Mouse (Mus musculus) MEL (cell line): ENCODE measurements around the gene Spo11. TPM values are rescaled to one million over a fixed set of nuclear protein-coding genes. Genes with fewer than 3 reads are reported as not detected.

Experiments
- DNase-seq: peaks from one replicate; pipeline ENCODE4 v3.0.0; 2011; ENCODE audit warnings: low read depth, low spot score
- H3K27ac ChIP-seq: 2 replicates; pipeline ENCODE4 v1.5.1; 2012; ENCODE audit warnings: low read depth, mild to moderate bottlenecking, control low read depth, low read length, moderate library complexity; ENCODE audit not compliant: control insufficient read depth
- H3K27me3 ChIP-seq, 2 experiments: fragments of 150-350 bp in 1 of 2; sonication (generic) in 1 of 2; 2 replicates each; pipeline ENCODE4 v1.6.1; 2012; ENCODE audit warnings: low read length in 2 of 2, mild to moderate bottlenecking in 2 of 2, improper control_type of control experiment in 1 of 2, moderate library complexity in 1 of 2; ENCODE audit not compliant: insufficient read depth in 2 of 2, control insufficient read depth in 1 of 2
- H3K36me3 ChIP-seq, 2 experiments: 2 replicates each; pipeline ENCODE4 v1.6.1; 2012 to 2014; ENCODE audit warnings: low read length in 2 of 2, improper control_type of control experiment in 1 of 2, inconsistent platforms in 1 of 2, mild to moderate bottlenecking in 1 of 2; ENCODE audit not compliant: insufficient read depth in 2 of 2, control insufficient read depth in 1 of 2
- H3K4me1 ChIP-seq, 2 experiments: fragments of 150-350 bp in 1 of 2; sonication (generic) in 1 of 2; 2 replicates each; pipeline ENCODE4 v1.6.1; 2012; ENCODE audit warnings: low read length in 2 of 2, improper control_type of control experiment in 1 of 2, mild to moderate bottlenecking in 1 of 2; ENCODE audit not compliant: insufficient read depth in 2 of 2, control insufficient read depth in 1 of 2
- H3K4me3 ChIP-seq, 2 experiments: fragments of 150-350 bp in 1 of 2; sonication (generic) in 1 of 2; 2 replicates each; pipeline ENCODE4 v1.5.1; 2012; ENCODE audit warnings: low read depth in 2 of 2, low read length in 2 of 2, mild to moderate bottlenecking in 2 of 2, moderate library complexity in 2 of 2, control low read depth in 1 of 2, improper control_type of control experiment in 1 of 2; ENCODE audit not compliant: control insufficient read depth in 1 of 2, insufficient read depth in 1 of 2
- H3K79me2 ChIP-seq: 2 replicates; pipeline ENCODE4 v1.6.1; 2012; ENCODE audit warnings: mild to moderate bottlenecking, low read length, moderate library complexity; ENCODE audit not compliant: control insufficient read depth, poor library complexity, insufficient read depth
- H3K9ac ChIP-seq: 2 replicates; pipeline ENCODE4 v1.6.1; 2012; ENCODE audit warnings: low read depth, mild to moderate bottlenecking, control low read depth, low read length, moderate library complexity; ENCODE audit not compliant: control insufficient read depth, poor library complexity, severe bottlenecking
- H3K9me3 ChIP-seq: fragments of 150-350 bp; sonication (generic); replicated peaks from 2 replicates; pipeline ENCODE4 v1.6.1; 2012; ENCODE audit warnings: mild to moderate bottlenecking, low read length, improper control_type of control experiment, moderate library complexity; ENCODE audit not compliant: insufficient read depth
- BHLHE40 ChIP-seq: IDR thresholded peaks from 2 replicates; pipeline ENCODE4 v1.6.1; 2012; ENCODE audit warnings: low read depth, mild to moderate bottlenecking, inconsistent platforms, low read length, improper control_type of control experiment, borderline replicate concordance
- CHD1 ChIP-seq: IDR thresholded peaks from 2 replicates; pipeline ENCODE4 v1.6.1; 2012; ENCODE audit warnings: low read depth, mild to moderate bottlenecking, inconsistent platforms, low read length, improper control_type of control experiment
- CHD2 ChIP-seq: IDR thresholded peaks from 2 replicates; pipeline ENCODE4 v1.6.1; 2011; ENCODE audit warnings: low read length, improper control_type of control experiment
- CTCF ChIP-seq, 3 experiments: IDR thresholded peaks in 2 of 3; conservative IDR thresholded peaks in 1 of 3; 2 replicates each; pipeline ENCODE4 v1.5.1; 2011 to 2012; ENCODE audit warnings: low read length in 3 of 3, low read depth in 2 of 3, mild to moderate bottlenecking in 2 of 3, improper control_type of control experiment in 1 of 3, inconsistent platforms in 1 of 3, mixed read lengths in 1 of 3, moderate library complexity in 1 of 3; ENCODE audit not compliant: control insufficient read depth in 1 of 3, insufficient read depth in 1 of 3, poor library complexity in 1 of 3, severe bottlenecking in 1 of 3
- E2F4 ChIP-seq: IDR thresholded peaks from 2 replicates; pipeline ENCODE4 v1.6.1; 2011; ENCODE audit warnings: low read depth, low read length, improper control_type of control experiment, borderline replicate concordance
- ELF1 ChIP-seq: IDR thresholded peaks from 2 replicates; pipeline ENCODE4 v1.6.1; 2014; ENCODE audit warnings: low read depth, mild to moderate bottlenecking, inconsistent platforms, low read length, improper control_type of control experiment, moderate library complexity
- GABPA ChIP-seq: IDR thresholded peaks from 2 replicates; pipeline ENCODE4 v1.6.1; 2012; ENCODE audit warnings: low read depth, mild to moderate bottlenecking, inconsistent platforms, low read length, improper control_type of control experiment, moderate library complexity
- HCFC1 ChIP-seq: IDR thresholded peaks from 2 replicates; pipeline ENCODE4 v1.6.1; 2012; ENCODE audit warnings: low read depth, mild to moderate bottlenecking, inconsistent platforms, low read length, improper control_type of control experiment, moderate library complexity
- KAT2A ChIP-seq: conservative IDR thresholded peaks from 2 replicates; pipeline ENCODE4 v1.6.1; 2012; ENCODE audit warnings: low read depth, low read length, improper control_type of control experiment, inconsistent platforms
- MYB ChIP-seq: IDR thresholded peaks from 2 replicates; pipeline ENCODE4 v1.6.1; 2011; ENCODE audit warnings: mild to moderate bottlenecking, low read depth, low read length, improper control_type of control experiment
- MYC ChIP-seq: IDR thresholded peaks from 2 replicates; pipeline ENCODE4 v1.6.1; 2011; ENCODE audit warnings: low read depth, mild to moderate bottlenecking, low read length, improper control_type of control experiment, moderate library complexity
- NELFE ChIP-seq: IDR thresholded peaks from 2 replicates; pipeline ENCODE4 v1.6.1; 2011; ENCODE audit warnings: low read depth, low read length, improper control_type of control experiment
- POLR2A ChIP-seq, 2 experiments: IDR thresholded peaks; 2 replicates each; pipeline ENCODE4 v1.6.1; 2011 to 2012; ENCODE audit warnings: low read length in 2 of 2, mild to moderate bottlenecking in 2 of 2, control low read depth in 1 of 2, improper control_type of control experiment in 1 of 2, low read depth in 1 of 2, moderate library complexity in 1 of 2; ENCODE audit not compliant: control insufficient read depth in 1 of 2, insufficient read depth in 1 of 2, poor library complexity in 1 of 2
- POLR2AphosphoS5 ChIP-seq: IDR thresholded peaks from 2 replicates; pipeline ENCODE4 v1.6.1; 2012; ENCODE audit warnings: low read depth, borderline replicate concordance, mild to moderate bottlenecking, inconsistent platforms, low read length, moderate library complexity, mixed read lengths
- TCF12 ChIP-seq: IDR thresholded peaks from 2 replicates; pipeline ENCODE4 v1.6.1; 2014; ENCODE audit warnings: low read depth, mild to moderate bottlenecking, inconsistent platforms, low read length, improper control_type of control experiment, moderate library complexity
- ZC3H11A ChIP-seq: IDR thresholded peaks from 2 replicates; pipeline ENCODE4 v1.6.1; 2012; ENCODE audit warnings: low read depth, mild to moderate bottlenecking, inconsistent platforms, low read length, improper control_type of control experiment
- ZNF384 ChIP-seq: IDR thresholded peaks from 2 replicates; pipeline ENCODE4 v1.6.1; 2012; ENCODE audit warnings: low read depth, mild to moderate bottlenecking, inconsistent platforms, low read length, improper control_type of control experiment
- polyA plus RNA-seq, 2 experiments: library from polyadenylated mRNA; stranded (reverse) in 1 of 2; unstranded in 1 of 2; fragments of >175 nt in 1 of 2; fragments of >200 nt in 1 of 2; gene quantifications; 2 replicates each; pipeline versions ENCODE4 v1.2.1 to v1.2.4; 2012; ENCODE audit warnings: low replicate concordance in 2 of 2, low read depth in 1 of 2; ENCODE audit not compliant: insufficient read length in 2 of 2, insufficient read depth in 1 of 2, missing spikeins in 1 of 2
- total RNA-seq: library from RNA; depleted of rRNA; stranded (reverse); fragments of 300-350 nt; gene quantifications from 2 replicates; pipeline ENCODE4 v1.2.3, GENCODE M21; 2012

Gene Spo11
- total and polyA plus RNA-seq, 3 experiments: not detected

DNA sequence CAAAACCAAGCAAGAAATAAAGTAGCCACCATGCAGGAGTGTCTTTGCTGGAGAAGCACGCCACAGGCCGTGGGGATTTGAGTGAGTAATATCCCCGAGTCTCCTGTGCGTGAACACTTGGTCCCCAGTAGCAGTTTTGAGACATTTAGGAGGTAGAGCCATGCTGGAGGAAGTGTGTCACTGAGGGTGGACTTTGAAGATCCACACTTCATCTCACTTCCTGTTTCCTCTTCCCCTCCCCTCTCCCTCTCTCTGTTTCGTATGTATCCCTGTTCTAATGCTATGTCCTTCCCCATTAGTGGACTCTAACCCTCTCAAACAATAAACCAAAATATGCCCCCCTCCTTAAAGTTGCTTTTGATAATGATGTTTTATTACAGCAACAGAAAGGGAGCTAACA lies 11.0 kb upstream of the Spo11 start:
- DNase-seq: no peak
- Histone ChIP-seq H3K27ac (no peak overlapping the region), H3K9me3 (no peaks in the 10 kb centered on the region), H3K27me3 (no peaks in the 10 kb centered on the region), H3K9ac (no peak overlapping the region), H3K4me3 (no peak overlapping the region), H3K79me2 (no peaks in the 10 kb centered on the region), H3K36me3 (no peaks in the 10 kb centered on the region), H3K4me1 (no peaks in the 10 kb centered on the region)
- TF ChIP-seq HCFC1: no peak
- no peak for TF ChIP-seq BHLHE40
- TF ChIP-seq ELF1: no peak
- no peak for TF ChIP-seq CHD2
- TF ChIP-seq NELFE: no peak
- TF ChIP-seq CTCF (IDR thresholded peaks at IDR 0.05 in 2 of 3, conservative IDR thresholded peaks at IDR 0.05 in 1 of 3; ENCODE audit: control insufficient read depth in 1 of 3, insufficient read depth in 1 of 3, low read depth in 2 of 3, low read length in 3 of 3, poor library complexity in 1 of 3, severe bottlenecking in 1 of 3): no peak
- TF ChIP-seq POLR2AphosphoS5: no peak
- TF ChIP-seq ZNF384: no peak
- TF ChIP-seq MYB: no peak
- TF ChIP-seq E2F4: no peak
- TF ChIP-seq ZC3H11A: no peak
- no peak for TF ChIP-seq GABPA

GRCm38 (mm10) chr2:172971865-172972264 lies 5.6 kb upstream of the Spo11 start:
- TF ChIP-seq POLR2A (IDR thresholded peaks at IDR 0.05; ENCODE audit: control insufficient read depth in 1 of 2, insufficient read depth in 1 of 2, low read depth in 1 of 2, low read length in 2 of 2, poor library complexity in 1 of 2) (no peak), KAT2A (no peak), ZNF384 (no peak), TCF12 (no peak), CHD1 (no peak), MYC (no peak), MYB (no peak), CTCF (IDR thresholded peaks at IDR 0.05 in 2 of 3, conservative IDR thresholded peaks at IDR 0.05 in 1 of 3; ENCODE audit: control insufficient read depth in 1 of 3, insufficient read depth in 1 of 3, low read depth in 2 of 3, low read length in 3 of 3, poor library complexity in 1 of 3, severe bottlenecking in 1 of 3) (no peak), NELFE (no peak)

More at GRCm38 (mm10) chr2:172971865-172972264, 5.6 kb upstream of the Spo11 start:
- H3K36me3 ChIP-seq: peaks cover 0 to 2% of the 10 kb centered on the region in 2 experiments; a peak in 1 of 4 replicates
- H3K4me1 ChIP-seq: peaks cover 0 to 3% of the 10 kb centered on the region in 2 experiments; a peak in 2 of 4 replicates
- H3K9me3 ChIP-seq: no peaks in the 10 kb centered on the region
- no peak for DNase-seq
- H3K79me2 ChIP-seq: no peaks in the 10 kb centered on the region
- H3K27me3 ChIP-seq: no peaks in the 10 kb centered on the region
- no peak overlapping the region for H3K9ac ChIP-seq
- no peak overlapping the region for H3K4me3 ChIP-seq
- no peak overlapping the region for H3K27ac ChIP-seq
